Mouse (Mus musculus): ENCODE results near the gene Ints11. TPM values are rescaled to one million over a fixed set of nuclear protein-coding genes. Genes with fewer than 3 reads are reported as not detected.

Ints11 gene
- total and polyA plus RNA-seq, 3 experiments: 77.1 to 103 (median 83.9) TPM

GRCm38 (mm10) chr4:155883587-155883986 is 14.2 kb downstream of the Ints11 start:
- Histone ChIP-seq H3K9ac (ENCODE audit: insufficient read depth, low read depth) (no peak overlapping the region), H3K4me2 (ENCODE audit: insufficient read depth, low read depth, poor library complexity, severe bottlenecking) (no peak overlapping the region), H3K27me3 (replicated peaks) (no peaks in the 10 kb centered on the region), H3K4me1 (ENCODE audit: control insufficient read depth in 1 of 2, insufficient read depth in 2 of 2) (no peaks in the 10 kb centered on the region), H3K4me3 (replicated peaks in 1 of 3; ENCODE audit: low read depth in 2 of 3, low read length in 2 of 3, poor library complexity in 1 of 3) (no peak overlapping the region), H3K27ac (ENCODE audit: insufficient read depth, low read depth) (no peak overlapping the region), H3K9me3 (replicated peaks; ENCODE audit: low read length) (no peaks in the 10 kb centered on the region), H3K79me2 (replicated peaks; ENCODE audit: control insufficient read depth, extremely low read depth, insufficient read depth, poor library complexity, severe bottlenecking) (peaks cover 3% of the 10 kb centered on the region; the same call in 1 of the 2 replicates), H3K36me3 (replicated peaks in 1 of 2; ENCODE audit: control insufficient read depth in 1 of 2, insufficient read depth in 1 of 2, low read length in 1 of 2) (peaks cover 45 to 74% of the 10 kb centered on the region in 2 experiments)
- no peak for DNase-seq (ENCODE audit: extremely low read depth)
- dilution Hi-C loops (cut with MboI; ENCODE audit: extremely low pct_ligation_motif_present, extremely low pct_unique_long_range_greater_than_20kb, low sequenced_read_pairs): no loop called here
- in situ Hi-C loops (cut with MboI; ENCODE audit: low pct_ligation_motif_present, low pct_unique_long_range_greater_than_20kb, low sequenced_read_pairs): no loop called here
- TF ChIP-seq CHD2 (IDR thresholded peaks at IDR 0.05; ENCODE audit: low read length) (no peak), PAX5 (IDR thresholded peaks at IDR 0.05; ENCODE audit: low read length) (no peak), ZKSCAN1 (IDR thresholded peaks at IDR 0.05; ENCODE audit: borderline replicate concordance, low read depth, low read length) (no peak), MYC (IDR thresholded peaks at IDR 0.05; ENCODE audit: low read depth, low read length) (no peak), TCF12 (IDR thresholded peaks at IDR 0.05; ENCODE audit: low read depth, low read length) (no peak), E2F4 (IDR thresholded peaks at IDR 0.05; ENCODE audit: insufficient replicate concordance, low read depth, low read length) (no peak), UBTF (IDR thresholded peaks at IDR 0.05; ENCODE audit: low read depth, low read length) (no peak), USF1 (IDR thresholded peaks at IDR 0.05; ENCODE audit: low read depth, low read length) (no peak), HCFC1 (IDR thresholded peaks at IDR 0.05; ENCODE audit: low read depth, low read length) (no peak), NRF1 (IDR thresholded peaks at IDR 0.05; ENCODE audit: low read depth, low read length) (no peak), POLR2A (IDR thresholded peaks at IDR 0.05; ENCODE audit: low read depth, low read length) (no peak), KAT2A (IDR thresholded peaks at IDR 0.05; ENCODE audit: insufficient replicate concordance, low read length) (no peak), MAX (IDR thresholded peaks at IDR 0.05; ENCODE audit: low read length) (no peak), TBP (conservative IDR thresholded peaks at IDR 0.05; ENCODE audit: low read depth, low read length) (no peak), EP300 (IDR thresholded peaks at IDR 0.05; ENCODE audit: low read length) (no peak), ZC3H11A (IDR thresholded peaks at IDR 0.05; ENCODE audit: low read depth, low read length) (no peak), RCOR1 (conservative IDR thresholded peaks at IDR 0.05; ENCODE audit: low read depth, low read length) (no peak), CHD1 (IDR thresholded peaks at IDR 0.05; ENCODE audit: low read depth, low read length) (no peak), JUN (IDR thresholded peaks at IDR 0.05; ENCODE audit: insufficient read depth, low read depth, low read length) (no peak)

GRCm38 (mm10) chr4:155886330-155886729 is 17.0 kb downstream of the Ints11 start:
- no peaks in the 10 kb centered on the region for H3K9me3 ChIP-seq (replicated peaks; ENCODE audit: low read length)
- no peak overlapping the region for H3K27ac ChIP-seq (ENCODE audit: insufficient read depth, low read depth)
- TF ChIP-seq MAZ (IDR thresholded peaks at IDR 0.05; ENCODE audit: low read depth, low read length) (no peak), MYC (IDR thresholded peaks at IDR 0.05; ENCODE audit: low read depth, low read length) (no peak), UBTF (IDR thresholded peaks at IDR 0.05; ENCODE audit: low read depth, low read length) (no peak), MEF2A (IDR thresholded peaks at IDR 0.05; ENCODE audit: borderline replicate concordance, low read depth, low read length) (no peak), ETS1 (conservative IDR thresholded peaks at IDR 0.05; ENCODE audit: low read depth, low read length) (no peak), MXI1 (IDR thresholded peaks at IDR 0.05; ENCODE audit: low read depth, low read length) (no peak), JUND (conservative IDR thresholded peaks at IDR 0.05; ENCODE audit: low read depth, low read length) (no peak), TBP (conservative IDR thresholded peaks at IDR 0.05; ENCODE audit: low read depth, low read length) (no peak), MAX (IDR thresholded peaks at IDR 0.05; ENCODE audit: low read length) (no peak), ELF1 (IDR thresholded peaks at IDR 0.05; ENCODE audit: low read depth, low read length) (no peak), BHLHE40 (IDR thresholded peaks at IDR 0.05; ENCODE audit: low read depth, low read length) (no peak), E2F4 (IDR thresholded peaks at IDR 0.05; ENCODE audit: insufficient replicate concordance, low read depth, low read length) (no peak), POLR2A (IDR thresholded peaks at IDR 0.05; ENCODE audit: low read depth, low read length) (no peak), JUN (IDR thresholded peaks at IDR 0.05; ENCODE audit: insufficient read depth, low read depth, low read length) (no peak), ZC3H11A (IDR thresholded peaks at IDR 0.05; ENCODE audit: low read depth, low read length) (no peak), TCF12 (IDR thresholded peaks at IDR 0.05; ENCODE audit: low read depth, low read length) (no peak)
- no peak overlapping the region for H3K4me3 ChIP-seq (replicated peaks in 1 of 3; ENCODE audit: low read depth in 2 of 3, low read length in 2 of 3, poor library complexity in 1 of 3)
- H3K36me3 ChIP-seq (replicated peaks in 1 of 2; ENCODE audit: control insufficient read depth in 1 of 2, insufficient read depth in 1 of 2, low read length in 1 of 2): peaks cover 49 to 79% of the 10 kb centered on the region in 2 experiments
- in situ Hi-C loops (cut with MboI; ENCODE audit: low pct_ligation_motif_present, low pct_unique_long_range_greater_than_20kb, low sequenced_read_pairs) (no loop called here), dilution Hi-C loops (cut with MboI; ENCODE audit: extremely low pct_ligation_motif_present, extremely low pct_unique_long_range_greater_than_20kb, low sequenced_read_pairs) (no loop called here)
- H3K4me1 ChIP-seq (ENCODE audit: control insufficient read depth in 1 of 2, insufficient read depth in 2 of 2): peaks cover 5 to 15% of the 10 kb centered on the region in 2 experiments
- DNase-seq (ENCODE audit: extremely low read depth): no peak
- no peak overlapping the region for H3K9ac ChIP-seq (ENCODE audit: insufficient read depth, low read depth)
- H3K4me2 ChIP-seq (ENCODE audit: insufficient read depth, low read depth, poor library complexity, severe bottlenecking): no peak overlapping the region
- H3K27me3 ChIP-seq (replicated peaks): no peaks in the 10 kb centered on the region
- H3K79me2 ChIP-seq (replicated peaks; ENCODE audit: control insufficient read depth, extremely low read depth, insufficient read depth, poor library complexity, severe bottlenecking): no peaks in the 10 kb centered on the region

Data from CH12.LX (cell line).